Mouse (Mus musculus): ENCODE data around the gene Epo. TPM values are rescaled to one million over a fixed set of nuclear protein-coding genes. Genes with fewer than 3 reads are reported as not detected.

Epo gene
- total and polyA plus RNA-seq, 3 experiments = not detected

- in situ Hi-C loops (cut with MboI; ENCODE audit: low pct_ligation_motif_present, low pct_unique_long_range_greater_than_20kb, low sequenced_read_pairs) (no loop called here), dilution Hi-C loops (cut with MboI; ENCODE audit: extremely low pct_ligation_motif_present, extremely low pct_unique_long_range_greater_than_20kb, low sequenced_read_pairs) (no loop called here)
- Histone ChIP-seq H3K9me3 (replicated peaks; ENCODE audit: low read length) (no peaks in the 10 kb centered on the region), H3K4me3 (replicated peaks in 1 of 3; ENCODE audit: low read depth in 2 of 3, low read length in 2 of 3, poor library complexity in 1 of 3) (no peak overlapping the region), H3K27ac (ENCODE audit: insufficient read depth, low read depth) (no peak overlapping the region), H3K4me2 (ENCODE audit: insufficient read depth, low read depth, poor library complexity, severe bottlenecking) (no peak overlapping the region), H3K79me2 (replicated peaks; ENCODE audit: control insufficient read depth, extremely low read depth, insufficient read depth, poor library complexity, severe bottlenecking) (no peaks in the 10 kb centered on the region), H3K9ac (ENCODE audit: insufficient read depth, low read depth) (no peak overlapping the region), H3K36me3 (replicated peaks in 1 of 2; ENCODE audit: control insufficient read depth in 1 of 2, insufficient read depth in 1 of 2, low read length in 1 of 2) (no peaks in the 10 kb centered on the region), H3K27me3 (replicated peaks) (peaks cover 10% of the 10 kb centered on the region), H3K4me1 (ENCODE audit: control insufficient read depth in 1 of 2, insufficient read depth in 2 of 2) (peaks cover 2 to 26% of the 10 kb centered on the region in 2 experiments)
- DNase-seq (ENCODE audit: extremely low read depth) = no peak
- TF ChIP-seq POLR2AphosphoS2 (IDR thresholded peaks at IDR 0.05; ENCODE audit: low read depth, low read length) = no peak
- TF ChIP-seq BHLHE40 (IDR thresholded peaks at IDR 0.05; ENCODE audit: low read depth, low read length) = no peak
- TF ChIP-seq ZC3H11A (IDR thresholded peaks at IDR 0.05; ENCODE audit: low read depth, low read length) = no peak
- TF ChIP-seq UBTF (IDR thresholded peaks at IDR 0.05; ENCODE audit: low read depth, low read length) = no peak
- no peak for TF ChIP-seq MAX (IDR thresholded peaks at IDR 0.05; ENCODE audit: low read length)
These were observed 37.9 kb upstream of the Epo start for GRCm38 (mm10) chr5:137570691-137571586.

GRCm38 (mm10) chr5:137570181-137570580 lies 37.1 kb upstream of the Epo start:
- no peak overlapping the region for H3K9ac ChIP-seq (ENCODE audit: insufficient read depth, low read depth)
- no peak for DNase-seq (ENCODE audit: extremely low read depth)
- no peak overlapping the region for H3K27ac ChIP-seq (ENCODE audit: insufficient read depth, low read depth)
- peaks cover 10% of the 10 kb centered on the region for H3K27me3 ChIP-seq (replicated peaks)
- no peaks in the 10 kb centered on the region for H3K36me3 ChIP-seq (replicated peaks in 1 of 2; ENCODE audit: control insufficient read depth in 1 of 2, insufficient read depth in 1 of 2, low read length in 1 of 2)
- TF ChIP-seq CHD1 (IDR thresholded peaks at IDR 0.05; ENCODE audit: low read depth, low read length) (no peak), CHD2 (IDR thresholded peaks at IDR 0.05; ENCODE audit: low read length) (no peak), POLR2A (IDR thresholded peaks at IDR 0.05; ENCODE audit: low read depth, low read length) (no peak), ZMIZ1 (IDR thresholded peaks at IDR 0.05; ENCODE audit: low read depth, low read length) (no peak), ELF1 (IDR thresholded peaks at IDR 0.05; ENCODE audit: low read depth, low read length) (no peak), USF1 (IDR thresholded peaks at IDR 0.05; ENCODE audit: low read depth, low read length) (no peak), MXI1 (IDR thresholded peaks at IDR 0.05; ENCODE audit: low read depth, low read length) (no peak), RCOR1 (conservative IDR thresholded peaks at IDR 0.05; ENCODE audit: low read depth, low read length) (no peak), MAZ (IDR thresholded peaks at IDR 0.05; ENCODE audit: low read depth, low read length) (no peak), IRF4 (IDR thresholded peaks at IDR 0.05; ENCODE audit: low read depth, low read length) (no peak), BHLHE40 (IDR thresholded peaks at IDR 0.05; ENCODE audit: low read depth, low read length) (no peak), ZC3H11A (IDR thresholded peaks at IDR 0.05; ENCODE audit: low read depth, low read length) (no peak), CTCF (conservative IDR thresholded peaks at IDR 0.05 in 1 of 2, IDR thresholded peaks at IDR 0.05 in 1 of 2; ENCODE audit: low read depth in 2 of 2, low read length in 2 of 2) (no peak), TBP (conservative IDR thresholded peaks at IDR 0.05; ENCODE audit: low read depth, low read length) (no peak), GABPA (IDR thresholded peaks at IDR 0.05; ENCODE audit: insufficient replicate concordance, low read depth, low read length) (no peak), UBTF (IDR thresholded peaks at IDR 0.05; ENCODE audit: low read depth, low read length) (no peak), SIN3A (IDR thresholded peaks at IDR 0.05; ENCODE audit: low read length) (no peak), ETS1 (conservative IDR thresholded peaks at IDR 0.05; ENCODE audit: low read depth, low read length) (no peak)
- H3K4me2 ChIP-seq (ENCODE audit: insufficient read depth, low read depth, poor library complexity, severe bottlenecking) = peak overlapping the region; percentile 70; the same call in 1 of the 2 replicates
- no peaks in the 10 kb centered on the region for H3K9me3 ChIP-seq (replicated peaks; ENCODE audit: low read length)
- H3K4me3 ChIP-seq (replicated peaks in 1 of 3; ENCODE audit: low read depth in 2 of 3, low read length in 2 of 3, poor library complexity in 1 of 3) = no peak overlapping the region
- dilution Hi-C loops (cut with MboI; ENCODE audit: extremely low pct_ligation_motif_present, extremely low pct_unique_long_range_greater_than_20kb, low sequenced_read_pairs) (no loop called here), in situ Hi-C loops (cut with MboI; ENCODE audit: low pct_ligation_motif_present, low pct_unique_long_range_greater_than_20kb, low sequenced_read_pairs) (no loop called here)
- H3K4me1 ChIP-seq (ENCODE audit: control insufficient read depth in 1 of 2, insufficient read depth in 2 of 2) = peaks cover 2 to 26% of the 10 kb centered on the region in 2 experiments
- H3K79me2 ChIP-seq (replicated peaks; ENCODE audit: control insufficient read depth, extremely low read depth, insufficient read depth, poor library complexity, severe bottlenecking) = no peaks in the 10 kb centered on the region
